Mouse (Mus musculus) lung, postnatal 10 days (tissue): ENCODE measurements at regions not wholly inside any gene's neighbourhood (a gene's known extent, or its start where the extent isn't known, plus 50 kb on each side); places are given as distances from the start of the nearest gene placed in this dataset.

Source experiments
- DNase-seq: peaks from one replicate; pipeline ENCODE4 v3.0.0; 2021

DNA sequence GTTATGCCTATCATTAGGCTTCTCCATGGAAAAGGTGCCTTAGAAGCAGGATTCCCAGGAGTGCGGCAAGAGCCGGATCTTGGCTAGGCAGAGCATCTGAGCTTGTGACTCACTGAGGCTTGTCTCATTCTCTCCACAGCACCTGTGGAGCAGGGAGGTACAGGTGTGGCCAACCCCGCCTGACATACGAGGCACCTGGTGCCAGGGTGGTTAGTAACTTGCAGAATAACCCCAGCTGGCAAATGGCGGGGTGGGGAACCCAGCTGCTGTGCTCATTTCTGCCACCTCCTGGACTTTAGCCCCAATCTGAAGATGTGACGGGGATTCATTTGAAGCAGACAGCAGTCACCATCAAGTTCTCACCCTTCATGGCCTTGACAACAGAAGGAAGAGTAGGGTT is 96.2 kb downstream of the Pdgfra start:
- no peak for DNase-seq

DNA sequence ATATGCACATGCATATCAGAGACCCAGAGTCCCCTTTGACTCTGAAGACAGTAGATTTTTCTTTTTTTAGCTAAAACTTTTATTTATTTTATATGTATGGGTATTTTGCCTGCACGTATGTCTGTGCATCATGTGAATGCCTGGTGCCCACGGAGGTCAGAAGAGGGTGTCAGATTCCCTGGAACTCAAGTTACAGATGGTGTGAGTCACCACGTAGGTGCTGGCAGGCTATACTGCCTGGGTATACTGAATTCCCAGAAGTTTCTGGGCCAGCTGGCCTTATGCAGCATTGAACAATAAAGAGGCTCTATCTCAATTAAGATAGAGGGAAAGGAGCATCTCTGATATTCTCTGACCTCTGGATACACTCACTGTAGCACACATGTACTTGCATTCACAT is 97.6 kb downstream of the Pdgfra start:
- DNase-seq, result no peak

DNA sequence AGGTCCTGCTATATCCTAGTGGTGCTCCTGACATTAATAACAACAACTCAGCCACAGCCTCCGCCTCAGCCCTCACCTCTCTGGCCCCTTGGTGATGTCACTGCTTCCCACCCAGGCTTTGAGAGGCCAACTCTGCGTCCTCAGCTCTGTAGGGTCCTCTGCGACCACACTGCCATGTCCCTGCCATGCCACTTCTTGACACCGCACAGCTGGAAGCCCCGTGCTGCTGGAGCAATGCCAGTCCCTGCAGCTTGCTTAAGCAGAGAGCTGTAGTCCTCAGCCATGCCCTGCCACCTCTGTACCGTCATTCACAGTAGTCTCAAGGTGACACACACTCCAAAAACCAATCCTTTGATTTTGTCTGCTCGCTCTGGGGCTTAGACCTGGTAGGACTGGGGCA is 101.3 kb downstream of the Pdgfra start:
- peak; percentile 30 for DNase-seq

DNA sequence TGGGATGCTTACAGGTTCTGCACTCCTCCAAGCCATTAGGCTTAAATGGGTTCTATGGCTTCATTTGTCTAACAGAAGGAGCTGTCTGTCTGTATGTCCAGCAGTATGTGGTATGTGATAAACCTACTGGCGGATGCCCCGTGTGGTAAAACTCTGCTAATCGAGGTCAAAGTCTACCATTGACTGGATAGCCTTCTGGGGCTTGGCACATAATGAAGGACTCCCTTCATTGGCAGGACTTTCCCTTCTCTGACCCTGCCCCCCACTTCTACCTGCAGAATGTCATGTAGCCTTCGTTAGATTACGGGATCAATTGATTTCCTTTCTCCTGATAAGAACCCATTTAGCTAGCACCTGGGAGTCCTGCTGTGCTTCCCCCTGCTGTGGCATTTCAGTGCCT is 101.7 kb downstream of the Pdgfra start:
- no peak for DNase-seq

DNA sequence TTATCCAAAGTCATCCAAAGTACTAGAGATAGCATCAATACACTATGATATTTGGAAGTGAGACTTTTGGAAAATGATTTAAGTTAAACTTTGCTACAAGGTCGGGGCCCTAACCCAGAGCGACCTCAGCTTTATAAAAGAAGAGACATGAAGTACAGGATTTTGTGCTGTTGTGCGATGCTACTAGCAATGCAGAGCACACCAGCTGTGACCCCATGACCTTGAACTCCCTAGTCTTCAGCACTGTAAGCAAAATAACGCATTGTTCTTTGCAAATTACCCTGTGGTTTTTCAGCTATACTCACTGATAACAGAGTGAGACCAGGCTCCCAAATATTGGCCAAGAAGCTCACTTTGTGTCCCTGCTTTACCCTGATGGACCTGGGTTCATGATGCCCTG is 104.1 kb downstream of the Pdgfra start:
- DNase-seq, result no peak

DNA sequence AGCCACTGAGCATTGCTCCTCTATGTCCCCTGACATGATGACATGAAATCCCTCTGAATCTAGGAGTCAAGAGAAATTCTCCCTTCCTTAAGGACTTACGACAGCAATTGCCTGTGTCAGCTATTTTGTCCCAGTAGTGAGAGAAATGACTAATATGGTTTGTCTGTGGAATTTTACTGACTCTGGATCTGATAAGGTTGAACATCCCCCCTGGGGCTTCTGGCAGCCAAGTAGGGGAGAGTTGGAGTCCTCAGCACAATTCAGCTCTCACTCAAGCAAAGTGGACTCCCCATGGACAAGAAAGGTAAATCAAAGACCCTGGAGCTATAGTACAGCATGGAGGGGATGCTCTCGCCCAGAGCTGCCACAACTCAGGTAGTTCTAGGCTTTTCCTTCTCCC is 105.0 kb downstream of the Pdgfra start:
- no peak for DNase-seq

DNA sequence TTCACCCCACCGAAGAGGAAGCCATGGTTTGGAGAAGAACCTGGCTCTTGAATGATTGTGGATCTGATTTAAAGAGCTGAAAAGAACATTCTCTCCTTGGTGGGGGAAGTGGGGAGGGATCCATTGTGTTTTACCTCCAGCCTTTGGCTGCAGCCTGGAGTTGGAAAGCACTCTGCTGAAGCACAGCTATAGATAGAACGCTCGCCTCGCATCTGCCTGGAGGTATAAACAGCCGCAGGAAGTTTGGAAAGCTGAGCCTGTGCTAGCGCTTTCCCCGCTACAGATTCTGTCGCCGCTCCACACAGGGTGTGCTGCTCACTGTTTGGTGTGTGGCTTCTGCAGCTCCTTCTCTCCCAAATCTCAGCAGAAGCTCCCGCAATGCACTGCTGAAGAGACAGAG is 108.2 kb downstream of the Pdgfra start:
- peak; percentile 49 for DNase-seq

DNA sequence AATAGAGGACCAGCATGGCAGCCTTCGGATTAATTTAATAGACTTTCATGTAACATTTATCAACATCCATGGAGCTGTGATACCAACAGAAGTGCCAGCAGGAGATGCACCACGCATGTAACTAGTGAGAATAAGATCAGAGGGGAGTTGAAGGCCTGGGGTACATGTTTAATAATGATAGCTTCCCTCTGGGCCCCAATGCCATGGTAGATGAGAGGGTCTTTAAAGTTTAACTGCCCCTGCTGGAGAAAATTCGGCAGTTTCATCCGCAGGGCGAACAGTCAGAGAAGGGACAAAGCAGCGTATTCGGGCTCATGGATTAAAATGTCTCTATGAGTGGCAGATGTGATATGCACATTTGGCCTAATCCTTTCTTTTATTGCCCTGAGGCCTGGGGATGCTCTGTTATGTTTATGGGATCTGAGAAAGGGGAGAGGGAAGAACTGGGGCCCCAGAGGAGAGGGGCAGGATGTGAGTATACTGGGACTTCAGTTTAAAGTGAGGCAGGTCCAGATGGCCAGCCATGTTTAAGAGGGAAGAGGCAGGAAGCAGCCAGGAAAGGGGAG is 114.1 kb downstream of the Pdgfra start:
- no peak for DNase-seq

DNA sequence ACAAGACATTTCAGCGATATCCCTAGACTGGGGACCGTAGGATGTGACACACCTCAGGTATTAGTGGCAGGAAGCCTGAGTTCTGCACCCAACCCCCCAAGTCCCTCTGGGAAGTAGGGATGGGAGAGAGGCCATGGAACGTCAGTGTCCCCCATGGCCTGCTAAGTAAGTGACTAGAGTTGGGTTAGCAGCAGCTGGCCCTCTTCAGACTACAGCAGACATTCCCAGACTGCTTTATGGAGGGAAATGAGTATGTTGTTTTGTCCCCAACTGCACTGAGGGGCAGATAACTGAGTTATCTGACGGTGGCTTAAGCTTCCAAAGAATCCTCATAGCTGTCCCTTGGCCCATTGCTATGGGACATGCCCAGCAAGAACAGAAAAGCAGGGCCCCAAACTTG is 114.8 kb downstream of the Pdgfra start:
- DNase-seq, result no peak

DNA sequence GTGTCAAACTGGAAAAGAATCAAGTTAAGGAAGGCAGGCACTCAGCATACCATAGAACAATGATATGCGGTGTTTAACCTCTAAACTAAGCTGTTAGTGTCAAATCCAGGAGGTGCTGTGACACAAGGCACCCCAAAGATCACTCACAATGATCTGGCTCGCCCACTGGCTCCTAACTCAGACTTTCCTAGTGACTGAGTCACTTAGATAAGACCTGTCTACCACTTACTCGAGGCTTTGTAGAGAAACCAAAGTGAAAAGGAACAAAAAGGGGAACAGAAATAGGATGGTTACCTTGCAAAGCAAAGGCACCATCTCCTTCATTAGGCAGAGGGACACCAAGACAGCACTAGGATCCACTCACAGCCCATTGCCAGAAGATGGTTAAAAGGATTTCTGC is 115.7 kb downstream of the Pdgfra start:
- DNase-seq, result no peak

DNA sequence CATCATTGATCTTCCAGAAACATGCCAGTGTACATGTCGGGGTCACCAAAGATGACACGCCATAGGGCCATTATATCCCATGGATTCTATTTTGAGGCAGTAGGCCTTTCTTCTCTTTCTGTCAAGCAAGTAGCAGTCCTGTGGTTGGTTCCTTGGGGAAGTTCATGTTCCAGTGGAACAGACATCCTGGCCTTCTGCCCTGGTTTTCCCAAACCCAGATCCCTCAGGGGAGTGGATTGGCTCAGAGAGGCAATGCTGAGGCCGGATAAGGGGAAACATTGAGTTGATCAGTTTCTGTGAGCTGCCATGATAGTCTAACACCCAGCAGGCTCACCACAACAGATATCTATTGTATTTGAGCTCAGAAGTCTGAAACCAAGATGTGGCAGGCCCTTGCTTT is 125.9 kb downstream of the Pdgfra start:
- no peak for DNase-seq

DNA sequence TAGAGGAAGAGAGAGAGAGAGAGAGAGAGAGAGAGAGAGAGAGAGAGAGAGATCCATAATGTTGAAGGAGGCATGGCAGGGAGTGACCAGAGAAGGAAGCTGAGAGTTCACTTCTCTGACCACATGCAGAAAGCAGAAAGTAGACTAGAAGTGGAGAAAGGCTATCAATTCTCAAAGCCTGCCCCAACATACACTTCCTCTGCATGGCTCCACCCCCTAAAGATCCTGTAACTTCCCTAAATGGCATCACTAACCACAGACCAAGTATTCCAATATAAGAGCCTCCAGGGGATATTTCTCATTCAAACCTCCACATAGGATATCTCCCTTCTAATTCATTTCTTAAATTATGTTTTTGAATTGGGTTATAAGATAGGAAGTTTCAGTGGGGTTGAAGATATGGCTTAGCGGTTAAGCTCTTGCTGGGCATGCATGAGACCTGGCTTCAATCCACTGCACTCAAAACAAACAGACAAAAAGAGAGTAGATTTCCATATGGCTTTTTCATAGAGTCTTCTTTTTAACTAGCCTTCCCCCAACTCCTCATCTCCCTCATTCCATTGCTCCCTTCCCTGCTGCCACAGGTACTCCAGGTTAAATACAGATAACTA is 127.6 kb downstream of the Pdgfra start:
- no peak for DNase-seq

DNA sequence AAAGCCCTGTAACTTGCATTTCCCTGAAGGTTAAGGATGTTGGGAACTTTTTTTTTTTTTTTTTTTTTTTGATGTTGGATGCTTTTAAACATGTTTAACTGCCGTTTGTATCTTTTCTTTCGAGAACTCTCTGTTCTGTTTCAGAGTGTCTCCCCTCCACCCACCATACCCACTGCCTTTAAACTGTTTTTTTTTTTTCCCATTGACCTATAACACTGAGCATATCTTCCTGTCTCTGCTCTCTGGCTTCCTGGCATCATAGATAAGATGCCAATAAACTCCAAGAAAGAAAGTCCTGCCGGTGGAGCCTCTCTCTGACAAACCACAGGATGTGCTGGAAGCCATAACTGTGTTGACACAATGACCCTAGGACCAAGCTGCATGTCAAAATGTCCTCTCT is 128.6 kb downstream of the Pdgfra start:
- DNase-seq, result no peak

DNA sequence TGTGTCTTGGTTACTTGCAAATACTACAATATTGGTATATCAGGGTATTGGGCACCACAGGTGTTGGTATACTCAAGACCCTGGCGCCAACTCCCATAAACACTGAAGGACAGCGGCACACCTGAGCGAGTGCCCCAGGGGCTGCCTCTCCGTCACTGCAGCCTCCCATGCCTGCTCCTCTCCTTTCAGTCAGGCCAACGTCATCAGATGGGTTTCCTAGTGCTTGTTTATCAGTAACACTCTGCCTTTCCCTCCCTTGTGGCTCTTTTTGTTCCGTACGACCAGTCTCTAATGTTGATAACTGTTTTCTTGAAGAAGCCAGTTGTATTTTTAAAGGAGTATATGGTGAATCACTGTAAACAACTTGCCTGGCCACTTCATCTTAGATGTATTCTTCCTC is 129.4 kb downstream of the Pdgfra start:
- no peak for DNase-seq

DNA sequence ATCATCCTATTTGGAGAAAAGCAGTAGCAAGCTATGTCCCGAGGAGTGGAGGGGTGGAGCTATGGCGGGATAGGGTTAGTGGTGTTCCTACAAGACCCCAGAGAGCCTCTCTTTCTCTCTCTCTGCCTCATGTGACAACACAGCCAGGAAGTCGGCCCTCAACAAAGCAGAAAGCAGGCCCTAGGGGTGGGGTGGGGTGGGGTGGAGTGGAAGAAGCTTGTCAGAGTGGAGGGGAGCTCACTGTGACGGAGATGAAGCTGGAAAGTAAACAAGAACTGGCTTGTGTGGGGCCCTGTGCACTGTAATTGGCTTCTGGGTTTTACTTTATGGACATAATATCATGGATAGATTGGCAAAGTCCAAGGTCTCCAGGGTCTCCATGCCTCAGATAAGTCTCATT is 130.5 kb downstream of the Pdgfra start:
- no peak for DNase-seq

DNA sequence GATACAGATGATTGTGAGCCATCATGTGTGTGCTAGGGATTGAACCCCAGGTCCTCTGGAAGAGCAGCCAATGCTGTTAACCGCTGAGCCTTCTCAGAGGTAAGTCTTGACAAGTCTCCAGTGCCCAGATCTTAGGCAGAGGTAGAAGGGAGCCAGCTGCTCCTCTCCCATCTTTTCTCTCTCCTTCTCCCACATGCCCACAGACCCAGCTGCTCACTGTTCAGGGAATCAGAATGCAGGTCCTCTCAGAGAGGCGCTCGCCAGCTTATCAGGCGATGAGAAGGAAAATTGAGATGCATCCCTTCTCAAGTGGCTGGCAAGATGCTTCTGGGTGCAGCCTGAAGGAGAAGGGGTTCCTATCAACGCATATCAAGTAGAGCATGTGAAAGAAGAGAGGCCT is 131.7 kb downstream of the Pdgfra start:
- no peak for DNase-seq

DNA sequence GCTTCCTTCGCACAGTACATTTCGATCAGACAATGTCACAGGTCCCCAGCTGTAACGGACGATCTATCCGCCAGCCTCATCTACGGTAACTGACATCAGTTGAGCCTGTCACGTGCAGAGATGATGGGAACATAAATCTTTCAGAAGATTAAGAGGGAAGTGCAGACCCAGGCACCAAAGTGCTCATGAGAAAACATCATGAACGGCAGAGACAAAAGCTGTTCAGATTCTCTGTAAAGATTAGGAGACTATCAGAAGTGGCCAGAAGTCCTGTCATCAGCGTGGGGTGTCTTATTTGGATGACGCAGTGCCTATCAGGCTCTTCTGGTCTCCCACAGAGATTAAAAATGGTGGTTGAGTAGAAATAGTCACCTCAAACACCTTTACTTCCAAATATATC is 133.9 kb downstream of the Pdgfra start:
- no peak for DNase-seq

DNA sequence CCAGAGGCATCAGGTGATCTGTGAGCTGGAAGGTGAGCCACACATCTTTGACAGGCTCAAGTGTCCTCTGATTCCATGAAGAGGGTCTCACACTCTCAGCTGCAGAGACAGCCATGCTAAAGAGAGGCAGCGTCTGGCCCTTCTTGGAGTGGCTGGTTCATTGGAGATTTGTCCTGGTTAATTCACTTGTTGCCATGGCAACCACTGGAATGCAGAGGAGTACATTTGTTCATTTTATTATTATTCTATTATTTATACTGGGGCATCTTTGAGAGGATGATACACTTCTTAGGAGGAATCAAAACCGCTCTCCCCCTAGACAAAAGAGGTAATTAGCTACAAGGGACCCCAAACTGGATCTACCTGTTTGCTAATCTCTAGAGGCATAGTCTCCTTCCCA is 143.6 kb downstream of the Pdgfra start:
- no peak for DNase-seq

DNA sequence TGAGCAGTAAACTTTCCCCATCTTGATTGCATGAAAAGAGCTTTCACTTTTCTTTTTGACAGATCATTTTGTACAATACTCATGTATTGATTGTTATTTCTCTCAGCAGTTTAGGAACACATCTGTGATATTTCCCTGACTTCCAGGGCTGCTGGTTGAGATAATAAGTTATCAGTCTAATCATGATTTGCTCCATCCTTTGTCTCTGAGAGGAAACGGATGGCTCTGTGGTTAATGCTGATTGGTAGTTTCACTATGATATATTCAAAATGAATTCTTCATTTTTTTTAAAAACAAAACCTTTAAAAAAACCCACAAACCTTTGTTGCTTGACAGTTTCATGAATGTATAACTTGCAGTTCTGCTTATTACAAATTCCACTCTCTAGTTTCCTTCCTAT is 160.8 kb downstream of the Pdgfra start:
- no peak for DNase-seq

DNA sequence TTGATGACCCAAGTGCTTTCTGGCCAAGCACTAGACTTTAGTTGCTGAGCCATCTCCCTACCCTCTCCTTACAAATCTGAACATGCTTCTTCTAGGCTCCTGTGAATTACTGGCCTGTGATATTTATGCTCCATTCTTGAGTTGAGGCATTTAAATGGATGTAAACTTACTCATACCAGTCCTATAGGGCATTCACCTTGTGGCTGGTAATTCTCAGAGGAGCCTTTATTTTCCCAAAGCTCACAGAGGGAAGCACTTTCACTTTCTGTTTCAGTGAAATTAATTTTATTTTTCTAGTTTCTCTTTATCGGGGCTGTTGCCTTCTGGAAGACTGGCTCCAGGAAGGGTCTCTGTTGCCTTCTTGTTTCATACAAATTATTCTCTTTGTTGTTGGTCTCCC is 163.9 kb downstream of the Pdgfra start:
- DNase-seq, result no peak

DNA sequence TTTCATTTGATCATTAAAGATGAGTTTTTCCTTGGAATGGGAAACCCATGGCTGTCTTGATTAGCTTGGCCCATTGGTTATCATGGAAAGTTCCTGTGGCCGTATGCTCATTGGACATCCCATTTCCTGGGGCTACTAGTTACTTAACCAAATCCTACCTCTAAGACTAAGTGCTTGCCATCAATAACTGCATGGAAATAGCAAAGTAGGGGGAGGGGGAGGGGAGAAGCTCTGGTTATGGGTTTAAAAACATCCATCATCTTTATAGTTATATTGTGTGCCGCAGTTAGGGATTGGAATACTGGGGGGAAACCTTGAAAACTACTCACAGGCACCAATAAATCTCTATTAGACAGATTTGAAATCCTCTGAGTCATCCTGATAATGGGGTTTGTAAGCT is 168.4 kb downstream of the Pdgfra start:
- no peak for DNase-seq

DNA sequence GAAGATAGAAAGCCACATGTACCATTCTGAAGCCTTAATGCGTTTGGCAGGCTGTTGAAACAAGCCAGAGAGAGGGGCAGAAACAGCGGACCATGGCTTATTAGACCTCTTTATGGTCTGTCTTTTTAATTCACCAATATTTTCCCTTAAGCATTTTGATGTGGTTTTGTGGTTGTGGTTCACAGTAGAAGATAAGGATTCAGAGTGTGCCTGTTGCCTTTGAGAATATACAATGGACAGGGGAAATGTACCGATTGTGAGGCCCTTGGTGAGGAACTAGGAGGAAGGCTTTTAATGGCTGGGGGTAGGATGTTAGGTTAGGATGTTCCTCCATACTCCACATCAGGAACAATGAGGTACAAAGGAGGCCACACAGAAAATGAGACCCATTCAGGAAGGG is 182.0 kb downstream of the Pdgfra start:
- DNase-seq, result peak; percentile 6

DNA sequence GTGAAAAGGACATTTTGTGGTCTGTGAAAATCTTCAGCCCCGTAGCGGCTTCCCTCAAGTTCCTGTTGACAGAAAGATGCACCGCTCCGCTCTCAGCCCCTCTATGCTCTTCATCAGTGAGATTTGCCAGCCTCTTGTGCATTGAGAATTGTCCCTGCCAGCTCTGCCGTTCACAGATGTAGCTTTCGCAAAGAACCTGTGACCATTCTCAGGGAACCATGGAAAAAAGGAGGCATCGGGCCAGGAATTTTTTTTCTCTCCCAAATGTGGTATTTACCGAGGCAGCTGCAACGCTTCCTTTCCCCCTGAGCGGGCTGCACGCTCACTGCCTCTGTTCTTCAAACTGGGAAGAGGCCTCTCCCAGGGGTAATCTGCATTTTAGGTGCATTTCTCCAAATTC is 184.4 kb downstream of the Pdgfra start:
- DNase-seq, result no peak

DNA sequence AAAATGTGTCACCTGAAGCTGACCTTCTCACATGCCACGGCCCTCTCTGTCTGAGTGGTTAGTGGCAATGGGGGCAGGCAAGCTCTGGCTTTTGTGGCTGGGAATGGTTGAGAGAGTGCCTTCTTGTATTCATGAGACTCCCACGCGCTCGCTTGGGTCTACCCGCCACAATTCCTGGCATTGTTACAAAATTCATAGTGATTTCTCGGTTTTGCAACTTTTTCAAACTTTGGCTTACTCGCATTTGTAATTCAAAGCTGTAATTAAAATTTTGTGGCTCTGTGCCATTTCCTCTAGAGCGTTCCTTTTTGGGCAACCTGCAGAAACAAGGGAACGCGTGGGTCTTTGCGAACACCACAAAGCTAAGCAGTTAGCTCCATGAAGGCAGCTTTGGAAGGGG is 186.3 kb downstream of the Pdgfra start:
- no peak for DNase-seq

DNA sequence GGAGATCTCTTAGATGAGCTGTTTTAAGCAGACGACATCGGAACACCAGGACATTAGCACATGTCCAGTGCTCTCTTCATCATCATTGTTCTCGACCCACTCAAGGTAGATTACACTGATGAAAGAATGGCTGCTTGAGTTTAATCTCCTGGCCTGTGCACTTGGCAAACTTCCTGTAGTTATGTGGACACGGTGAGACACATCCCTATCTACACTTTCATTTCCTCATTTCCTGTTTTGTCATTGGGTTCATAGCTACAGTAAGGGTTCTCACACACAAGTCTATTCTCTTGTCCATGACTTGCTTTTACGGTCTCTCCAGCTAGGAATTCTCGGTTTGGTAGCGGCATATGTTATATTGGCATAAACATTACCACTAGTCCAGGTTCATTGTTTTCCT is 190.5 kb downstream of the Pdgfra start:
- no peak for DNase-seq
